Mouse (Mus musculus) hindbrain, embryonic 12.5 days (tissue): ENCODE results near the gene Ing4. TPM values are rescaled to one million over a fixed set of nuclear protein-coding genes. Genes with fewer than 3 reads are reported as not detected.
"Not testable (repeated sequence)": the region's sequence is repeated elsewhere in the genome, so short reads cannot be mapped to it uniquely, and the experiment has no call there.

Experiments used
- ATAC-seq: fragments of 200-750 bp; cut with Nextera tagmentation; 2 replicates; pipeline ENCODE4 v1.8.0; 2017; ENCODE audit warnings: moderate TSS enrichment; ENCODE audit not compliant: low FRiP score
- H3K27ac ChIP-seq: fragments of 300-500 bp; sonication (generic); 2 replicates; pipeline ENCODE4 v1.5.1; 2016; ENCODE audit warnings: mild to moderate bottlenecking
- H3K27me3 ChIP-seq: fragments of 300-500 bp; sonication (generic); 2 replicates; pipeline ENCODE4 v1.6.1; 2016; ENCODE audit warnings: mild to moderate bottlenecking
- H3K36me3 ChIP-seq: fragments of 300-500 bp; sonication (generic); 2 replicates; pipeline ENCODE4 v1.6.1; 2016; ENCODE audit warnings: mild to moderate bottlenecking
- H3K4me1 ChIP-seq: fragments of 300-500 bp; sonication (generic); 2 replicates; pipeline ENCODE4 v1.6.1; 2016
- H3K4me2 ChIP-seq: fragments of 300-500 bp; sonication (generic); replicated peaks from 2 replicates; pipeline ENCODE4 v1.6.1; 2016; ENCODE audit warnings: mild to moderate bottlenecking
- H3K4me3 ChIP-seq: fragments of 300-500 bp; sonication (generic); 2 replicates; pipeline ENCODE4 v1.5.1; 2016; ENCODE audit warnings: mild to moderate bottlenecking
- H3K9ac ChIP-seq: fragments of 300-500 bp; sonication (generic); 2 replicates; pipeline ENCODE4 v1.6.1; 2016; ENCODE audit warnings: mild to moderate bottlenecking, moderate library complexity
- H3K9me3 ChIP-seq: fragments of 300-500 bp; sonication (generic); replicated peaks from 2 replicates; pipeline ENCODE4 v1.6.1; 2016; ENCODE audit warnings: mild to moderate bottlenecking
- WGBS: fragments of 180-500 bp; shearing (Covaris S2); methylation state at CpG from one replicate; pipeline ENCODE4 v1.1.7; 2016; 5-methylcytosine and 5-hydroxymethylcytosine counted together
- polyA plus RNA-seq: library from polyadenylated mRNA; unstranded; fragments of >200 nt; fragmentation: Nextera tagmentation; extraction: Ambion mirVana; gene quantifications from 2 replicates; pipeline ENCODE4 v1.2.1, GENCODE M21; 2016

Gene Ing4
- polyA plus RNA-seq, 1 experiment from 2014 or later, result 151 TPM

DNA sequence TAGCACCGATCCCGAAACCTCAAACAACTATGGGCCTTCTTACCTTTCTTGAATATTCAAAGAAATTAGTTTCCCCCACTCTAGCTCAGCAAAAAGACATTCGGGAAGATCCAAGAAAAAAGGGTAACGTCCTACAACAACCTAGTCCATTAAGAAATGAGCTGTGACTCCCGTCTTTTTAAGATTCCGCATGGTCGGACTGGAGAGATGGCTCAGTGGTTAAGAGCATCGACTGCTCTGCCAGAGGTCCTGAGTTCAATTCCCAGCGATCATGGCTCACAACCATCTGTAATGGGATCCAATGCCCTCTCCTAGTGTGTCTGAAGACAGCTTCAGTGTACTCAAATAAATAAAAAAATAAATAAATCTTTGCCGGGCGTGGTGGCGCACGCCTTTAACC is 31.5 kb upstream of the Ing4 start:
- Histone ChIP-seq H3K36me3 (0 out of 2 replicates have a peak, but pooled peaks cover 16% of the 10 kb centered on the region), H3K4me1 (peaks cover 32% of the 10 kb centered on the region), H3K27me3 (peaks cover 12% of the 10 kb centered on the region), H3K4me3 (peak overlapping the region; percentile 93), H3K9me3 (no peaks in the 10 kb centered on the region), H3K9ac (peak overlapping the region; percentile 63), H3K4me2 (peak overlapping the region; percentile 89), H3K27ac (peak overlapping the region; percentile 99)
- WGBS, result 48% methylated on average over 13 of the region's 13 CpGs
- peak; percentile 4 for ATAC-seq

DNA sequence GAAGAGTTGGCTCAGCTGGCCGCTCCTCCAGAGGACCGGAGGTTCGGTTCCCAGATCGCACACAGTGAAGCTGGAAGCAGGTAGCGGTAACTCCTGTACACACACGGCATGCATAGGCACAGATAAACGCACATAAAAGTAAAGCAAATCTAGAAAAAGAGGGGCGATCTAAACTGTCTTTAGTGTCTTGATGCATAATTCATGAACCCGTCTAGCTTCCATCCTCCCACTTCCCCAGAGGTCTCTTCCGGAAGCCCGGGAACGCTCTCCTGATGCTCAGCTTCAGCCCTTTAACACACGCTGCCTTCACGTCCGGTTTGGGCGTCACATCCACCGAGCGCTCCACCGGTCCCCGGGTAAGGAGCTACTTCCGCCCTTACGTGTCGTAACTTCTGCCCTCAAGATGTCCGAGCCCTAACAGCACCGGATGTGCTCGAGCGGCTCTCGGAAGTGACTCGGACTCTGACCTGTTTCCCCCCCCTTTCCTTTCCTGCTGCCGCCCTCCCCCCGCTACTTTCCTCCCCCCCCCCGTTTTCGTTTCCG is 30.9 kb upstream of the Ing4 start:
- peak overlapping the region; percentile 99 for H3K27ac ChIP-seq
- H3K4me1 ChIP-seq, result peaks cover 31% of the 10 kb centered on the region
- peak; percentile 99 for ATAC-seq
- H3K36me3 ChIP-seq, result peaks cover 20% of the 10 kb centered on the region; the same call in 1 of the 2 replicates
- WGBS, result under 1% methylated on average over 31 of the region's 34 CpGs
- peak overlapping the region; percentile 89 for H3K4me2 ChIP-seq
- no peaks in the 10 kb centered on the region for H3K9me3 ChIP-seq
- peaks cover 7% of the 10 kb centered on the region; the same call in 1 of the 2 replicates for H3K27me3 ChIP-seq
- H3K4me3 ChIP-seq, result peak overlapping the region; percentile 93
- H3K9ac ChIP-seq, result peak overlapping the region; percentile 96

DNA sequence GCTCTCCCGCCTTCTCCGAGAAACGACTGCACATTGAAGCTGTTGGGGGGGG is 30.6 kb upstream of the Ing4 start, which contains the start of gene Zfp384:
Gene Zfp384, plus strand, starts transcription at position 17 of the 52 bp plus-strand sequence.
- H3K27ac ChIP-seq, result peak within 1 kb of the TSS; percentile 99
- H3K4me2 ChIP-seq, result peak within 1 kb of the TSS; percentile 89
- 0 out of 2 replicates have a peak, but pooled peaks cover 4% of the 10 kb centered on the region for H3K27me3 ChIP-seq
- WGBS, result no CpG with 5 or more reads among the region's 3 CpGs
- peaks cover 23% of the 10 kb centered on the region; the same call in 1 of the 2 replicates for H3K36me3 ChIP-seq
- ATAC-seq, result no peak
- peak within 1 kb of the TSS; percentile 96 for H3K9ac ChIP-seq
- H3K4me1 ChIP-seq, result peaks cover 28% of the 10 kb centered on the region
- H3K9me3 ChIP-seq, result no peaks in the 10 kb centered on the region
- H3K4me3 ChIP-seq, result peak within 1 kb of the TSS; percentile 93

DNA sequence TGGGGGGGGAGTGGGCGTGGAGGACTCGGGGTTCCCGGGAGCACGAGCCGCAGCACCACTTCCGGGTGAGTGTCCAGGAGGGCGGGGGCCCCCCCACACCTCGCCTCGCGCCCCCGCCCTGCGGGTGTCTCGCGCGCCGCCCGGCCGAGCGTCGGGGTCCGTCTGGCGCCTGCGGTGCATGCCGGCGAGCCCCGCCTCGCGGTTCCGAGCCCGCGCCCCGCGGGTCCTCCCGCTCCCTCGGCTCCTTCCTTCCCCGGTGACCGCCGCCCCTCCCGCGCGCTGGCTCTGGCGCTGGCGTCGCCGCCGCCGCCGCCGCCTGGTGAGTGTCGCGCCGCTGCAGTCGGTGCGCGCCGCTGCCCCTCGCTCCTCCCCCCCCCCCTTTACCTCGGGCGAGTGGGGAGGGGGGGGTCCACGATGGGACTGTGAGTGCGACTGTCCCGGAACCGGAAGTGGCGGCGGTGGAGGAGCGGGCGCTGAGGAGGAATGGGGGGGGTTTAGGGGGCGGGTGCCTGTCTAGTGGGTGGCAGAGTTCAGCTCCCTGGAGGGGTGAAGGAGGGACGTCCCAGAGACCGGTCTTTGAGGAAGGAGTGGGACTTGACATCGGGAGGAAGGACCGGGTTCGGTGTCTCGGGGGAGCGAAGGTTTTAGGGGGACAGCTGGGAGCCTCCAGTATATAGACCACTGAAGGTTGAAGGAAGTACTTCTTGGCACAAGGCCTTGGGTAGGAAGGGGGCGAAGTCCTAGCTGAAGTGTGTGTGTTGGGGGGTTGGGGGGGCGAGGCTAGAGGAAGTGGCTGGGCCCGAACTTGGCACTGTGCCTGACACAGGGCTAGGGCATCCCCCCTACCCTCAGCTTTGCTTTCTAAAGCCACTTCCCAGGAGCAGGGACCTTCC is 30.1 kb upstream of the Ing4 start:
- peak; percentile 83 for ATAC-seq

DNA sequence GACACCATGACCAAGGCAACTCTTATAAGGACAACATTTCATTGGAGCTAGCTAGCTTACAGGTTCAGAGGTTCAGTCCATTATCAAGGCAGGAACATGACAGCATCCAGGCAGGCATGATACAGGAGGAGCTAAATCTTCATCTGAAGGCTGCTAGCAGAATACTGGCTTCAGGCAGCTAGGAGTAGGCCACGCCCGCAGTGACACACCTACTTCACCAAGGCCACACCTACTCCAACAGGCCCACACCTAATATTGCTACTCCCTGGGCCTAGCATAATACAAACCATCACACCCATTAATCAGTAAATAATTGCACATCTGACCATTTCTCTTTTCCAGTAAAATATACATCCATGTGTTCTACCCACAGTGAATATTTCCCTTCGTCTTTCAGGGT is 21.9 kb upstream of the Ing4 start:
- H3K36me3 ChIP-seq, result peaks cover 70% of the 10 kb centered on the region
- WGBS, result 98% methylated on average over 3 of the region's 3 CpGs

More for the DNA sequence above, 30.1 kb upstream of the Ing4 start:
- H3K4me2 ChIP-seq, result peak overlapping the region; percentile 89
- H3K9me3 ChIP-seq, result no peaks in the 10 kb centered on the region
- peaks cover 28% of the 10 kb centered on the region; the same call in 1 of the 2 replicates for H3K36me3 ChIP-seq
- no peaks in the 10 kb centered on the region for H3K27me3 ChIP-seq
- H3K9ac ChIP-seq, result peak overlapping the region; percentile 96
- H3K27ac ChIP-seq, result peak overlapping the region; percentile 99
- under 1% methylated on average over 42 of the region's 78 CpGs for WGBS
- peaks cover 24% of the 10 kb centered on the region for H3K4me1 ChIP-seq
- H3K4me3 ChIP-seq, result peak overlapping the region; percentile 93

DNA sequence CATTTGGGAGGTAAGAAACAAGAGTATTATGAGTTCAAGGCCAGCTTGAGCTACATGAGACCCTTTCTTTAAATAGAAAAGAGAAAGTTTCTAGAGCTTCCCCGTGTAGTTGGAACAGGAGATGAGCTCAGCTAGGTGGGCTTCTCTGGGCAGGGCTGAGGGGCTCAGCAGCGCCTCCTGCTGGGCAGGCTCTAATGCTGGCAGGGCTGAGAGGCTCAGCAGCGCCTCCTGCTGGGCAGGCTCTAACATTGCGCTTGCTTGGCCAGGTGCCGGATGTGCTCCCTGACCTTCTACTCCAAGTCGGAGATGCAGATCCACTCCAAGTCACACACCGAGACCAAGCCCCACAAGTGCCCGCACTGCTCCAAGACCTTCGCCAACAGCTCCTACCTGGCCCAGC is 9.0 kb upstream of the Ing4 start:
- H3K9me3 ChIP-seq, ATAC-seq, H3K4me3 ChIP-seq, H3K9ac ChIP-seq, H3K27ac ChIP-seq, H3K27me3 ChIP-seq, H3K4me2 ChIP-seq, H3K4me1 ChIP-seq: not testable (repeated sequence)
- peaks cover 57% of the 10 kb centered on the region for H3K36me3 ChIP-seq
- 36% methylated on average over 8 of the region's 9 CpGs for WGBS

More for the DNA sequence above, 21.9 kb upstream of the Ing4 start:
- Histone ChIP-seq H3K4me3 (no peak overlapping the region), H3K4me2 (no peak overlapping the region), H3K4me1 (no peaks in the 10 kb centered on the region), H3K27ac (no peak overlapping the region), H3K9me3 (no peaks in the 10 kb centered on the region), H3K9ac (no peak overlapping the region), H3K27me3 (no peaks in the 10 kb centered on the region)
- ATAC-seq, result no peak

DNA sequence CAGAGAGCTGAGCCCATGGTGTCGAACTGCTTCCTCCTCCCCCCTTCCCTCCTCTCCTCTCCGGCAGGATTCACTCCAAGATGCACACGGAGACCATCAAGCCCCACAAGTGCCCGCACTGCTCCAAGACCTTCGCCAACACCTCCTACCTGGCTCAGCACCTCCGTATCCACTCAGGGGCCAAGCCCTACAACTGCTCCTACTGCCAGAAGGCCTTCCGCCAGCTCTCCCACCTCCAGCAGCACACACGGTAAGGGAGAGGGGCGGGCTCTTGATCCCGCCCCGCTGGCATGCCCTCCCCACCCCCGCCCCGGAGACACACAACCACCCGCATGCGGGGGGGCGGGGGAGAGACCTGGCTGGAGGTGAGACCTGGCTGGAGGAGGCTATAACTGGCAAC is 8.0 kb upstream of the Ing4 start:
- Histone ChIP-seq H3K4me1 (no peaks in the 10 kb centered on the region), H3K9ac (no peak overlapping the region), H3K27ac (no peak overlapping the region), H3K27me3 (no peaks in the 10 kb centered on the region), H3K4me2 (no peak overlapping the region), H3K9me3 (no peaks in the 10 kb centered on the region), H3K4me3 (no peak overlapping the region), H3K36me3 (peaks cover 60% of the 10 kb centered on the region)
- WGBS, result 92% methylated on average over 16 of the region's 16 CpGs
- no peak for ATAC-seq

DNA sequence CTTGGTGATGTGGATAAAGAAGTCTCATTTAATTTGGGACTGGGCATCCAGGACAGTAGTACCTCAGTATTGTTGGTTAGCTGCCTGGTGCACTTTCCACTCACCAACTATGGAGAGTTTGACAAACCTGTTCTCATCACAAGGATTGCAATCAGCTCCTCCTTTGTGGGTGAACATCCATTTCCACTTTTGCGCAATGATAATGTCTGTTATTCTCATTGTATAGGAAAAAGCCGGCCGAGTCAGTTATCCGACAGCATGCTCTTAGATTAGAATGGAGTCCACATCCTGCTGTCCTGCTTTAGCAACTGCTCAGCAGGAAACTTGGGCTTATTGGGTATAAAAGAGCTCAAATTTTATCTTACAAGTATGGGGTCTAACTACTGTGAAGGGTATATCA is 894 bp upstream of the Ing4 start:
- Histone ChIP-seq H3K36me3 (peaks cover 40% of the 10 kb centered on the region), H3K9me3 (no peaks in the 10 kb centered on the region), H3K9ac (no peak overlapping the region), H3K27me3 (no peaks in the 10 kb centered on the region), H3K4me3 (no peak overlapping the region; the same call in 1 of the 2 replicates), H3K4me2 (peak overlapping the region; percentile 42), H3K4me1 (peaks cover 19% of the 10 kb centered on the region), H3K27ac (no peak overlapping the region)
- 95% methylated on average over 4 of the region's 4 CpGs for WGBS
- ATAC-seq, result no peak

DNA sequence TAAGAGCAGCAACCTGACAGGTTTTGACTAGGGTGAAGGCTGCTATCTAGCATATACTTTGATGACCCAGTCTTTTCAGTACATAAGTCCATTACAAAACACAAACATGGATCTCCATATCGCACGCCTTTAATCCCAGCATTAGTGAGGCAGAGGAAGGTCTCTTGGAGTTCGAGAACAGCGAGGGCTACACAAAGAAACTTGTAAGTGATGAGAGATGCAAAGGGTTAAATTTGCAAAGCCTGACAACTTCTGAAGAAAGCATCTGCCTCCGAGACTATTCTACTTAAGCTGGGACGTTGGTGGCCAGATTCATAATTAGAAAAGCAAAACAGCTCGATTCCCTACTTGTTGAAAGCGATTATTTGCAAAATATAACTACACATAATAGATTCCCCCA is 429 bp upstream of the Ing4 start:
- Histone ChIP-seq H3K27ac (peak overlapping the region; percentile 50; the same call in 1 of the 2 replicates), H3K36me3 (peaks cover 40% of the 10 kb centered on the region), H3K27me3 (no peaks in the 10 kb centered on the region), H3K9me3 (no peaks in the 10 kb centered on the region), H3K4me3 (peak overlapping the region; percentile 69), H3K4me2 (peak overlapping the region; percentile 42), H3K4me1 (peaks cover 19% of the 10 kb centered on the region), H3K9ac (no peak overlapping the region)
- peak; percentile 27 for ATAC-seq
- WGBS, result 6% methylated on average over 8 of the region's 8 CpGs

DNA sequence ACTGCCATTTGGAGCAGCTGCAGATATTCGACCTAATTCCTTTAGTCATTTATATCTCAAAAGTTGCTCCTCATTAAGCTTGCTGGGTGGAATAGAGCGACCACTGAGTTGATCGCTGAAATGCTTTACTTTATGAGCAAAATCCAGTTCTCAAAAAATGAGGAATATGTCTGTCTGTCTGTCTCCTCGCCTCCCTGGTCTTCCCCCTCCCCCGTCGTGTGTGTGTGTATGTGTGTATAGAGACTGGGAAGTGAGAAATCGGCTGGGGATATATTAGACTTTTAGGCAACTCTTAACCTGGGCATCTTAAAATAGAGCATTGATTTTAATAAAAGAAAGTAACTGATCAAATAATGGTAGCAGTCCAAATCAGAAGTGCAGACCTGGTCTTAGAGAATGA is 661 bp downstream of the Ing4 start:
- ATAC-seq, result no peak
- peaks cover 43% of the 10 kb centered on the region for H3K36me3 ChIP-seq
- H3K9me3 ChIP-seq, result no peaks in the 10 kb centered on the region
- H3K27me3 ChIP-seq, result no peaks in the 10 kb centered on the region
- peaks cover 19% of the 10 kb centered on the region for H3K4me1 ChIP-seq
- peak overlapping the region; percentile 86 for H3K27ac ChIP-seq
- 11% methylated on average over 7 of the region's 7 CpGs for WGBS
- peak overlapping the region; percentile 84 for H3K4me2 ChIP-seq
- H3K4me3 ChIP-seq, result peak overlapping the region; percentile 69
- H3K9ac ChIP-seq, result peak overlapping the region; percentile 82

DNA sequence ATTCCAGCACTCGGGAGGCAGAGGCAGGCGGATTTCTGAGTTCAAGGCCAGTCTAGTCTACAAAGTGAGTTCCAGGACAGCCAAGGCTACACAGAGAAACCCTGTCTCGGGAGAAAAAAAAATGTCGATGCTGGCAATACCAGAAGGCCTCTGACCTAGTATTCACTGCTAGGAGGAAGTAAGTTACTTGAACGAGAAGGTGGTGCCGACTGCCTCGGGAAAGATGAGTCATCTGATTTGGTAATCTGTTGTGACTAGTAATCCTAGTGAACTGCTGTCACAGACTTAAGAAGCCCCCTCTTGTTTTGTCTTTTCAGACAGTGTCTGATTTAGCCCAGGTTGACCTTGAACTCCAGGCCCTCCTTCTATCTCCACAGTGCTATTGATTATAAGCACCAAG is 1.5 kb downstream of the Ing4 start:
- WGBS, result 96% methylated on average over 7 of the region's 7 CpGs
- Histone ChIP-seq H3K4me2 (peak overlapping the region; percentile 84), H3K27me3 (no peaks in the 10 kb centered on the region), H3K4me3 (peak overlapping the region; percentile 69; the same call in 1 of the 2 replicates), H3K9ac (no peak overlapping the region), H3K36me3 (peaks cover 41% of the 10 kb centered on the region), H3K4me1 (peaks cover 19% of the 10 kb centered on the region), H3K9me3 (no peaks in the 10 kb centered on the region), H3K27ac (no peak overlapping the region)
- ATAC-seq, result no peak

DNA sequence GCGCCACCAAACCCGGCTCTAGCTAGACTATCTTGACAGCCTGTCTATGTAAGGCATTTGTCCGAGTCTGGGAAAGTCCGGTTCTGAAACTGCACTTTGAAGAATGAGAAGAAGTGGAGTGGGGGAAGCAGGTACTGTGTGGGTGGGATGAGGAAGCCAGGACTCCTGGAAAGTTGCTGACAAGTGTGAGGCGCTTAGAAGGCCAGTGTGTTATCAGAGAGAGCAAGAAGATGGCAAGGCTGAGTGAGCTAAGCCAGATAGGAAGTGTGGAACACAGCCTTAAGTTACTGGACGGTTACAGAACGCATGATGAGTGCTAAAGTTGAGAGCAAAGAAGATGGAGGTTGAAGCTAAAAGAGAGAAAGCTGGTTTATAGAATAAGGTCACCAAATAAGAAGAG is 2.5 kb downstream of the Ing4 start:
- Histone ChIP-seq H3K9ac (no peak overlapping the region), H3K27ac (no peak overlapping the region), H3K36me3 (peaks cover 39% of the 10 kb centered on the region), H3K4me3 (no peak overlapping the region), H3K4me1 (peaks cover 19% of the 10 kb centered on the region), H3K4me2 (no peak overlapping the region), H3K9me3 (no peaks in the 10 kb centered on the region), H3K27me3 (no peaks in the 10 kb centered on the region)
- no peak for ATAC-seq
- 94% methylated on average over 7 of the region's 7 CpGs for WGBS

DNA sequence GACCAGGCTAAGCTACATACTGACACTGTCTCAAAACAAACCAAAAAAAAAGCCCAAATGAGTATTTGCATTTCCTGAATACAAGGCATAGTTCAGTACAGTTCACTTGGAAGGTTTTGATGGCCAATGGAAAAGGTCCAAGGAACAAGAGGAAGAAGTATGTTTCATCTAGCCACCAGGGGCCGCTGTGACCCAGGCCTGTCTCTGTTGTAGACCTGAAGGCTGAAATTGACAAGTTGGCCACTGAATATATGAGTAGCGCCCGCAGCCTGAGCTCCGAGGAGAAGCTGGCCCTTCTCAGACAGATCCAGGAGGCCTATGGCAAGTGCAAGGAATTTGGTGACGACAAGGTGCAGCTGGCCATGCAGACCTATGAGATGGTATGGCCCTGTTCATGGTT is 7.1 kb downstream of the Ing4 start:
- Histone ChIP-seq H3K4me2 (no peak overlapping the region), H3K4me1 (peaks cover 4% of the 10 kb centered on the region; the same call in 1 of the 2 replicates), H3K9ac (no peak overlapping the region), H3K36me3 (peaks cover 75% of the 10 kb centered on the region), H3K27ac (no peak overlapping the region), H3K9me3 (no peaks in the 10 kb centered on the region), H3K4me3 (no peak overlapping the region), H3K27me3 (no peaks in the 10 kb centered on the region)
- WGBS, result 52% methylated on average over 5 of the region's 5 CpGs
- peak; percentile 61 for ATAC-seq
